Comparison of ENCODE assay signal across 23 mouse cellular contexts in the genomic region with DNA sequence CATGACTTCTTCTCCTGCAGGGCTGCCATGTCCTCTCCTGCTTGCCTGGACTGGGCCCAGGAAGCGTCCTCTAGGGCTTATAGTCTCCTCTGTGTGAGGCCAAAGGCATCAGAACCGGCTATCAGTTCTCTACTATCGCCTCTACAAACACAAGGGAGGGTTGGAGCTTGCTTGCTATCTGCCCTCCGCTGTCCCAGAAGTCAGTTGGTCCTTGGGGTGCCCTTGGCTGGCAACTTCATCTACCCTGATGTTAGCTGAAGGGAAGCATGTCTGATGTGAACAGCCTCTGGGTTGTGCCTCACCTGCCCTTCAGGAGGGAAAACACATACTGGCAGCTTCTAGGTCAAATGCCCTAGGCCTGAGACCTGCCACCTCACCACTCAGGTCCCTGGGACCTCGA. TPM values are rescaled to one million over a fixed set of nuclear protein-coding genes. Genes with fewer than 3 reads are reported as not detected.
"Had no signal": no experiment of that assay in that cellular context is flagged by ENCODE, and none has a peak within 500 bp of the region (broad histone marks: within the 10 kb centered on the region; RNA-seq: fewer than 3 reads in every experiment).

TSS of gene Atp4b (minus strand) at position 101 of the 400 bp plus-strand sequence.

- H3K4me2 ChIP-seq: liver, embryonic 12.5 days; lung, embryonic 14.5 days; midbrain, embryonic 12.5 days; neural tube, embryonic 13.5 days; neural tube, embryonic 15.5 days had no signal

- H3K36me3 ChIP-seq: liver, embryonic 12.5 days; midbrain, embryonic 10.5 days; midbrain, embryonic 12.5 days; neural tube, embryonic 13.5 days; neural tube, embryonic 15.5 days had no signal

- H3K9ac ChIP-seq: liver, embryonic 12.5 days; liver, embryonic 14.5 days; lung, embryonic 14.5 days; midbrain, embryonic 12.5 days; neural tube, embryonic 13.5 days; neural tube, embryonic 15.5 days had no signal

- DNase-seq: lung, adult 18-20 months; lung, embryonic 14.5 days; lung, postnatal 10 days; lung, postnatal 4 days; midbrain, embryonic 14.5 days; retina, postnatal 1 day; right cerebral cortex, adult 18-20 months; right cerebral cortex, postnatal 25 days; right cerebral cortex, postnatal 4 days; thymus, adult 18-20 months; thymus, postnatal 14 days; thymus, postnatal 36 days had no signal

- H3K27ac ChIP-seq: liver, embryonic 12.5 days; liver, embryonic 14.5 days; midbrain, embryonic 10.5 days; midbrain, embryonic 12.5 days; neural tube, embryonic 13.5 days; neural tube, embryonic 15.5 days had no signal

- H3K9me3 ChIP-seq: liver, embryonic 12.5 days; megakaryocyte, embryonic 14.5 days; midbrain, embryonic 10.5 days; midbrain, embryonic 12.5 days; neural tube, embryonic 13.5 days; neural tube, embryonic 15.5 days had no signal

- ATAC-seq: liver, embryonic 12.5 days; midbrain, embryonic 16.5 days had no signal

- H3K4me1 ChIP-seq: liver, embryonic 12.5 days; midbrain, embryonic 10.5 days; midbrain, embryonic 12.5 days; neural tube, embryonic 13.5 days; neural tube, embryonic 15.5 days had no signal

- H3K4me3 ChIP-seq: liver, embryonic 12.5 days; megakaryocyte, embryonic 14.5 days; midbrain, embryonic 10.5 days; midbrain, embryonic 12.5 days; myocyte; neural tube, embryonic 13.5 days; neural tube, embryonic 15.5 days had no signal

- H3K27me3 ChIP-seq: liver, embryonic 12.5 days; midbrain, embryonic 12.5 days; neural tube, embryonic 13.5 days; neural tube, embryonic 15.5 days had no signal

RNA-seq across cellular contexts. Expression of gene Atp4b, which starts in this region (rescaled TPM):
- polyA plus RNA-seq: liver, embryonic 12.5 days; liver, embryonic 14.5 days; lung, embryonic 14.5 days; lung, embryonic 16.5 days; midbrain, embryonic 10.5 days; midbrain, embryonic 12.5 days; midbrain, embryonic 14.5 days; midbrain, embryonic 16.5 days; myocyte; neural tube, embryonic 11.5 days; neural tube, embryonic 13.5 days; neural tube, embryonic 15.5 days had no signal
